Mouse (Mus musculus) urinary bladder, postnatal 4 days (tissue): Measurements from ENCODE around the gene Atp10b.
"Not testable (repeated sequence)": the region's sequence is repeated elsewhere in the genome, so short reads cannot be mapped to it uniquely, and the experiment has no call there.

Source experiments
- DNase-seq, 2 experiments: peaks; one replicate each; pipeline ENCODE4 v3.0.0; 2021 to 2022; ENCODE audit warnings: low spot score in 2 of 2

Atp10b gene

GRCm38 (mm10) chr11:43149577-43149976, at the start of gene Atp10b:
TSS of gene Atp10b (plus strand) at chr11:43149877.
- no peak for DNase-seq

- no peak for DNase-seq
Measured at GRCm38 (mm10) chr11:43101357-43101756, 48.3 kb upstream of the Atp10b start.

- no peak for DNase-seq
Measured at GRCm38 (mm10) chr11:43125908-43126477, 23.7 kb upstream of the Atp10b start.

GRCm38 (mm10) chr11:43126573-43126972, 23.1 kb upstream of the Atp10b start:
- not testable (repeated sequence) for DNase-seq

- no peak for DNase-seq
Measured at GRCm38 (mm10) chr11:43141296-43141695, 8.4 kb upstream of the Atp10b start.

- DNase-seq, result no peak
Measured at GRCm38 (mm10) chr11:43142811-43143210, 6.9 kb upstream of the Atp10b start.

- no peak for DNase-seq
Measured at GRCm38 (mm10) chr11:43144178-43144577, 5.5 kb upstream of the Atp10b start.

- not testable (repeated sequence) for DNase-seq
Measured at GRCm38 (mm10) chr11:43144882-43145281, 4.8 kb upstream of the Atp10b start.

GRCm38 (mm10) chr11:43147380-43147779, 2.3 kb upstream of the Atp10b start:
- no peak for DNase-seq

GRCm38 (mm10) chr11:43148341-43148740, 1.3 kb upstream of the Atp10b start:
- DNase-seq, result no peak

- no peak for DNase-seq
Measured at GRCm38 (mm10) chr11:43155004-43155403, 5.3 kb downstream of the Atp10b start.

- DNase-seq, result no peak
Measured at GRCm38 (mm10) chr11:43155417-43155816, 5.7 kb downstream of the Atp10b start.

- no peak for DNase-seq
Measured at GRCm38 (mm10) chr11:43158814-43159213, 9.1 kb downstream of the Atp10b start.

- DNase-seq, result no peak
Measured at GRCm38 (mm10) chr11:43160188-43160942, 10.7 kb downstream of the Atp10b start.

- DNase-seq, result no peak
Measured at GRCm38 (mm10) chr11:43170601-43171000, 20.9 kb downstream of the Atp10b start.

GRCm38 (mm10) chr11:43174359-43175116, 24.9 kb downstream of the Atp10b start:
- no peak for DNase-seq

GRCm38 (mm10) chr11:43182401-43182800, 32.7 kb downstream of the Atp10b start:
- DNase-seq, result no peak

GRCm38 (mm10) chr11:43182816-43183215, 33.1 kb downstream of the Atp10b start:
- DNase-seq, result no peak

GRCm38 (mm10) chr11:43183457-43183856, 33.8 kb downstream of the Atp10b start:
- no peak for DNase-seq

GRCm38 (mm10) chr11:43186291-43186690, 36.6 kb downstream of the Atp10b start:
- DNase-seq, result no peak

- DNase-seq, result no peak
Measured at GRCm38 (mm10) chr11:43189817-43190593, 40.3 kb downstream of the Atp10b start.

GRCm38 (mm10) chr11:43198811-43199210, 49.1 kb downstream of the Atp10b start:
- DNase-seq, result no peak
